Mouse (Mus musculus): ENCODE measurements around the gene Slc41a1. TPM values are rescaled to one million over a fixed set of nuclear protein-coding genes. Genes with fewer than 3 reads are reported as not detected.

Slc41a1 gene
- total and polyA plus RNA-seq, 3 experiments = 6.3 to 10.7 (median 8.8) TPM

DNA sequence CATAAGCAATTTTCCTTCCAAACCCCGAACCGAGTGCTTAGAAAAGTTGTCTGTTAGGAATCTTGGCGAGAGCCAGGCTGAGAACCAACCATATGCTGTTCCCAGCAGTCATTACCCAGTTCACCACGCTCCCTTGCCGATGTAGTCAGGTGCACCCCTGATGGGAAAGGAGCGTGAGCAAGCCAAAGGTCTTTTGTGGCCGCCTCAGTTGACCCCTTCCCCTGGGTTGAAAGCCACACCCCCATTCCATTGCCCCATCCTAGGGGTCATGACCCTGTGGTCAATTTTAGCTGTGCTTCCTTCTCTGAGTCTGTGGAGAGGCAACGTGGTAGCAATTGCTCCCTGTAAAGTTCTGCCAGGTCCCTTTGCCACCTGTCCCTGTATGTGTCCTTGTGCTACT, 17.6 kb downstream of the Slc41a1 start:
- Histone ChIP-seq H3K4me1 (ENCODE audit: control insufficient read depth in 1 of 2, insufficient read depth in 2 of 2) (no peaks in the 10 kb centered on the region), H3K36me3 (replicated peaks in 1 of 2; ENCODE audit: control insufficient read depth in 1 of 2, insufficient read depth in 1 of 2, low read length in 1 of 2) (peaks cover 66 to 89% of the 10 kb centered on the region in 2 experiments), H3K4me2 (ENCODE audit: insufficient read depth, low read depth, poor library complexity, severe bottlenecking) (no peak overlapping the region), H3K27me3 (replicated peaks) (no peaks in the 10 kb centered on the region), H3K79me2 (replicated peaks; ENCODE audit: control insufficient read depth, extremely low read depth, insufficient read depth, poor library complexity, severe bottlenecking) (no peaks in the 10 kb centered on the region), H3K9ac (ENCODE audit: insufficient read depth, low read depth) (no peak overlapping the region), H3K4me3 (replicated peaks in 1 of 3; ENCODE audit: low read depth in 2 of 3, low read length in 2 of 3, poor library complexity in 1 of 3) (no peak overlapping the region), H3K9me3 (replicated peaks; ENCODE audit: low read length) (no peaks in the 10 kb centered on the region), H3K27ac (ENCODE audit: insufficient read depth, low read depth) (no peak overlapping the region)
- TF ChIP-seq CHD2 (IDR thresholded peaks at IDR 0.05; ENCODE audit: low read length) = no peak
- TF ChIP-seq MEF2A (IDR thresholded peaks at IDR 0.05; ENCODE audit: borderline replicate concordance, low read depth, low read length) = no peak
- no peak for TF ChIP-seq POLR2AphosphoS2 (IDR thresholded peaks at IDR 0.05; ENCODE audit: low read depth, low read length)
- TF ChIP-seq UBTF (IDR thresholded peaks at IDR 0.05; ENCODE audit: low read depth, low read length) = no peak
- no peak for TF ChIP-seq GABPA (IDR thresholded peaks at IDR 0.05; ENCODE audit: insufficient replicate concordance, low read depth, low read length)
- dilution Hi-C loops (cut with MboI; ENCODE audit: extremely low pct_ligation_motif_present, extremely low pct_unique_long_range_greater_than_20kb, low sequenced_read_pairs) = no loop called here
- in situ Hi-C loops (cut with MboI; ENCODE audit: low pct_ligation_motif_present, low pct_unique_long_range_greater_than_20kb, low sequenced_read_pairs) = loop anchor here (25.0 kb wide), 1 partner anchor 133 kb away; no protein-coding TSS in a partner anchor
- no peak for DNase-seq (ENCODE audit: extremely low read depth)

- Histone ChIP-seq H3K4me3 (replicated peaks in 1 of 3; ENCODE audit: low read depth in 2 of 3, low read length in 2 of 3, poor library complexity in 1 of 3) (no peak overlapping the region), H3K9ac (ENCODE audit: insufficient read depth, low read depth) (no peak overlapping the region), H3K27me3 (replicated peaks) (no peaks in the 10 kb centered on the region), H3K9me3 (replicated peaks; ENCODE audit: low read length) (no peaks in the 10 kb centered on the region), H3K79me2 (replicated peaks; ENCODE audit: control insufficient read depth, extremely low read depth, insufficient read depth, poor library complexity, severe bottlenecking) (no peaks in the 10 kb centered on the region), H3K4me2 (ENCODE audit: insufficient read depth, low read depth, poor library complexity, severe bottlenecking) (no peak overlapping the region), H3K27ac (ENCODE audit: insufficient read depth, low read depth) (no peak overlapping the region), H3K36me3 (replicated peaks in 1 of 2; ENCODE audit: control insufficient read depth in 1 of 2, insufficient read depth in 1 of 2, low read length in 1 of 2) (peaks cover 52 to 75% of the 10 kb centered on the region in 2 experiments), H3K4me1 (ENCODE audit: control insufficient read depth in 1 of 2, insufficient read depth in 2 of 2) (no peaks in the 10 kb centered on the region)
- TF ChIP-seq ELF1 (IDR thresholded peaks at IDR 0.05; ENCODE audit: low read depth, low read length) (no peak), GABPA (IDR thresholded peaks at IDR 0.05; ENCODE audit: insufficient replicate concordance, low read depth, low read length) (no peak), RAD21 (IDR thresholded peaks at IDR 0.05; ENCODE audit: low read depth, low read length) (peak; percentile 86), KAT2A (IDR thresholded peaks at IDR 0.05; ENCODE audit: insufficient replicate concordance, low read length) (no peak), RCOR1 (conservative IDR thresholded peaks at IDR 0.05; ENCODE audit: low read depth, low read length) (no peak), POLR2A (IDR thresholded peaks at IDR 0.05; ENCODE audit: low read depth, low read length) (no peak), EP300 (IDR thresholded peaks at IDR 0.05; ENCODE audit: low read length) (no peak), HCFC1 (IDR thresholded peaks at IDR 0.05; ENCODE audit: low read depth, low read length) (no peak), MYC (IDR thresholded peaks at IDR 0.05; ENCODE audit: low read depth, low read length) (no peak), CHD1 (IDR thresholded peaks at IDR 0.05; ENCODE audit: low read depth, low read length) (no peak), USF1 (IDR thresholded peaks at IDR 0.05; ENCODE audit: low read depth, low read length) (no peak), SIN3A (IDR thresholded peaks at IDR 0.05; ENCODE audit: low read length) (no peak), ZC3H11A (IDR thresholded peaks at IDR 0.05; ENCODE audit: low read depth, low read length) (no peak), NRF1 (IDR thresholded peaks at IDR 0.05; ENCODE audit: low read depth, low read length) (no peak), SMC3 (IDR thresholded peaks at IDR 0.05; ENCODE audit: low read depth, low read length) (peak; percentile 77), MAX (IDR thresholded peaks at IDR 0.05; ENCODE audit: low read length) (no peak), UBTF (IDR thresholded peaks at IDR 0.05; ENCODE audit: low read depth, low read length) (no peak), CTCF (conservative IDR thresholded peaks at IDR 0.05 in 1 of 2, IDR thresholded peaks at IDR 0.05 in 1 of 2; ENCODE audit: low read depth in 2 of 2, low read length in 2 of 2) (peak; percentile 17 to 80; a peak in 2 of 4 replicates), BHLHE40 (IDR thresholded peaks at IDR 0.05; ENCODE audit: low read depth, low read length) (no peak), MAFK (IDR thresholded peaks at IDR 0.05; ENCODE audit: insufficient replicate concordance, low read length) (no peak), E2F4 (IDR thresholded peaks at IDR 0.05; ENCODE audit: insufficient replicate concordance, low read depth, low read length) (no peak), ZNF384 (IDR thresholded peaks at IDR 0.05; ENCODE audit: low read depth, low read length) (no peak), MEF2A (IDR thresholded peaks at IDR 0.05; ENCODE audit: borderline replicate concordance, low read depth, low read length) (no peak)
- peak; percentile 41 for DNase-seq (ENCODE audit: extremely low read depth)
- dilution Hi-C loops (cut with MboI; ENCODE audit: extremely low pct_ligation_motif_present, extremely low pct_unique_long_range_greater_than_20kb, low sequenced_read_pairs) = no loop called here
- in situ Hi-C loops (cut with MboI; ENCODE audit: low pct_ligation_motif_present, low pct_unique_long_range_greater_than_20kb, low sequenced_read_pairs) = loop anchor here (25.0 kb wide), 1 partner anchor 134 kb away; no protein-coding TSS in a partner anchor
Observed at GRCm38 (mm10) chr1:131846255-131846654, 19.0 kb downstream of the Slc41a1 start.

Data from CH12.LX (cell line).